Mouse (Mus musculus): ENCODE results near the gene Camk2n1. TPM values are rescaled to one million over a fixed set of nuclear protein-coding genes. Genes with fewer than 3 reads are reported as not detected.

Gene Camk2n1
- polyA plus RNA-seq, 1 experiment from 2014 or later: 2.6 TPM

DNA sequence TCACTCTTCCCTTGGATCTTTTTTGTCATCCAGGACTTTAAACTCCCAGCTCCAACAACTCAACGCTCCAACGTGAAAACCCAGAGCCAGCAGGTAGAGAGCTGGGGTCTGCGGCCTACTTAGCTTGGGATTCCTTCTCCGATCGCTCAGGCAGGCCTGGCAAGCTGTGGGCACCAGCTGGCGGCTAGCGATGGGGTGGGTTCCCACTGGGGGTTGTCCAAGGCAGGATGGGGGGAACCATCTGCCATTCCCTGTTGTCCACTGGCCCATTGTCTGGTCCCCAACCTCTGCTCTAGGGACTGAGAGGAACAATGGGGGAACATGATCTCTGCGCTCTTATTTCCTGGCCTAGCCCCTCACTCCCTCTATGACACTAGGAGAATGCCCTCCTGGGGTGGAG, 34.1 kb downstream of the Camk2n1 start:
- 55% methylated on average over 8 of the region's 8 CpGs for WGBS
- Histone ChIP-seq H3K27ac (ENCODE audit: low read depth) (no peak overlapping the region), H3K27me3 (ENCODE audit: insufficient read depth, low read length) (no peaks in the 10 kb centered on the region), H3K36me3 (ENCODE audit: insufficient read depth) (no peaks in the 10 kb centered on the region), H3K4me1 (ENCODE audit: insufficient read depth) (no peaks in the 10 kb centered on the region), H3K4me3 (ENCODE audit: low read depth, low read length) (no peak overlapping the region), H3K9ac (no peak overlapping the region), H3K9me3 (ENCODE audit: low read depth, low read length) (no peaks in the 10 kb centered on the region), H3K4me2 (no peak overlapping the region)
- no peak for TF ChIP-seq CTCF (IDR thresholded peaks at IDR 0.05; ENCODE audit: low read depth)
- no peak for ATAC-seq (ENCODE audit: insufficient read depth)
- DNase-seq: no peak

DNA sequence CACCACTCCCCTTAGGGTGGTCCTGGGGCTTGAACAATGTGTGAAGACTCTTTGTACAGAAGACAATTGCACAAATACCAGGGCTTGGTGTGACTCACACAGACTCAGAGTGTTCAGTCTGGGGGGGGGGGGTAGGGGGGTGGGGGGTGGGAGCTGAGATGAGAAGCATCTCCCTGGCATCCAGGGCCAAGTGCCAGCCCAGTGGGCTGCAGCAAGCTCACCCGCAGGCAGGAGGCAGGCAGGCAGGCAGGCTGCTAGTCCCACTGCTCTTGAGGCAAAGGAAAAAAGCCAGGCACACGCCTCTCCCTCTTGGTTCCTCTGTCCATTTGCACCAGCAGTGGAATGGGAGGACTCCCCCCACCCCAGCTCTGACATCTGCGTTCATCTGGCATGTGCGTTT, 37.0 kb downstream of the Camk2n1 start:
- no peaks in the 10 kb centered on the region for H3K9me3 ChIP-seq (ENCODE audit: low read depth, low read length)
- H3K27me3 ChIP-seq (ENCODE audit: insufficient read depth, low read length): no peaks in the 10 kb centered on the region
- WGBS: 74% methylated on average over 4 of the region's 4 CpGs
- no peak overlapping the region for H3K4me2 ChIP-seq
- no peaks in the 10 kb centered on the region for H3K36me3 ChIP-seq (ENCODE audit: insufficient read depth)
- H3K4me1 ChIP-seq (ENCODE audit: insufficient read depth): peaks cover 11% of the 10 kb centered on the region; the same call in 1 of the 2 replicates
- no peak for TF ChIP-seq CTCF (IDR thresholded peaks at IDR 0.05; ENCODE audit: low read depth)
- H3K4me3 ChIP-seq (ENCODE audit: low read depth, low read length): no peak overlapping the region
- no peak overlapping the region for H3K27ac ChIP-seq (ENCODE audit: low read depth)
- no peak for DNase-seq
- no peak overlapping the region for H3K9ac ChIP-seq
- ATAC-seq (ENCODE audit: insufficient read depth): no peak

DNA sequence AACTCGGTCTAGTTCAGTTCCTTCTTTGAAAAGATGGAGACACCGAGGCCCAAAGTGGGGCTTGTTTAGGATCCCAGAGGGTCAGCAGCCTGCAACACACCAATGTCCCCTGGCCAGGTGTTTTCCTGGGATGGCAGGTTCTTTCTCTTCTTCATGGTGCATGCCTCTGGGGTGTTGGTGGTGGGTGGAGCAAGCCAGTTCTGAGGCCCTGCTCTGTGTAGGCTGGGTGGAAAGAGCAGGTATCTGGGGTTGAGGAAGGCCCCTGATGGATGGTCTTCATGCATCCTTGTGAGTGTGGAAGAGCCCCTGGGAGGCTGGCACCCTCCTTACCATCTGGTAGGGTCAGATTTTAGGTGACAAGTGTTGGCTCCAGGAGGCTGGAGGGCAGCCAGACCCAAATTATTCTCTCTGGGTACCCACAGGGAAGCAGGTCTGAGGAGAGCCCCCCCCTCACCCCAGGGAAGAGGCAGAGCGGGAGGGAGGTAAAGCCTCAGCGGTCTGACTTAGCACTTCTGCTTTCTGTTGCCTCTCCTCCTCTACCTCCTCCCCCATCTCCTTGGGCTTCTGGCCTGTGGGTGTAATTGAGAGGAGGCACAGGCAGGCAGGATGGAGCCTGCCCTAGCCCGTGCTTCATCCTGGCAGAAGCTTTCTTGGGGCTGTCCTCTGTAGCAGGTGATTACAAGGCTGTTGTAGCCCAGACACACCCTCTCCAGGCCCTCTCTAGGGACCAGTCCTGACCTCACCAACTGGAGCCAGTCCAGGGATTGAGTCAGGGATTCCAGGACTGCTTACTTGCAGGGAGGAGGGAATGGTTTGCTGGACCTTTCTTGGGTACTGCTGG, 39.3 kb downstream of the Camk2n1 start:
- peaks cover 13% of the 10 kb centered on the region; the same call in 1 of the 2 replicates for H3K4me1 ChIP-seq (ENCODE audit: insufficient read depth)
- TF ChIP-seq CTCF (IDR thresholded peaks at IDR 0.05; ENCODE audit: low read depth): no peak
- H3K4me3 ChIP-seq (ENCODE audit: low read depth, low read length): no peak overlapping the region
- no peak for ATAC-seq (ENCODE audit: insufficient read depth)
- no peaks in the 10 kb centered on the region for H3K9me3 ChIP-seq (ENCODE audit: low read depth, low read length)
- peak; percentile 47 for DNase-seq
- 57% methylated on average over 5 of the region's 5 CpGs for WGBS
- H3K27ac ChIP-seq (ENCODE audit: low read depth): no peak overlapping the region
- H3K4me2 ChIP-seq: no peak overlapping the region
- H3K9ac ChIP-seq: no peak overlapping the region
- no peaks in the 10 kb centered on the region for H3K27me3 ChIP-seq (ENCODE audit: insufficient read depth, low read length)
- H3K36me3 ChIP-seq (ENCODE audit: insufficient read depth): no peaks in the 10 kb centered on the region

DNA sequence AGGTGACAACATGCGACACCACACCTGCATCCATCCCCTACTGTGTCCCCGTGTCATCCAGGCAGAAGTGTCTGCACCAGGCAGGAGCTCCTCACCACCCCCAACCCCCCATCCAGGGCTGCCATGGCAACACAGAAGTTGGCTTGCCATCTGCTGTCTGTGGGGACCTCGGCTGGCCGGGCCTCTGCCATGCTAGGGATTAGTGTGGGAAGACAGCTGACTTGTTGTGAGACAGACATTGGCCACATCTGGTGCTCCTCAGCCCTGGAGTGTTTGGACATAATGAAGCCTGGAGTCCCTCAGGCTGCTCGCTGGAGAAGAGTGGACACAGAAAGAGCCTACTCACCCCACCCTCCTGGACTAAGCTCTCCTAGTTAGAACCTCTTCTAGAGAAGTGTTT, 40.8 kb downstream of the Camk2n1 start:
- 25% methylated on average over 5 of the region's 5 CpGs for WGBS
- Histone ChIP-seq H3K27me3 (ENCODE audit: insufficient read depth, low read length) (no peaks in the 10 kb centered on the region), H3K4me3 (ENCODE audit: low read depth, low read length) (no peak overlapping the region), H3K36me3 (ENCODE audit: insufficient read depth) (no peaks in the 10 kb centered on the region), H3K4me2 (no peak overlapping the region), H3K27ac (ENCODE audit: low read depth) (no peak overlapping the region), H3K9ac (no peak overlapping the region), H3K4me1 (ENCODE audit: insufficient read depth) (peaks cover 13% of the 10 kb centered on the region; the same call in 1 of the 2 replicates), H3K9me3 (ENCODE audit: low read depth, low read length) (no peaks in the 10 kb centered on the region)
- TF ChIP-seq CTCF (IDR thresholded peaks at IDR 0.05; ENCODE audit: low read depth): no peak
- DNase-seq: peak; percentile 55
- peak; percentile 55; the same call in 1 of the 2 replicates for ATAC-seq (ENCODE audit: insufficient read depth)

DNA sequence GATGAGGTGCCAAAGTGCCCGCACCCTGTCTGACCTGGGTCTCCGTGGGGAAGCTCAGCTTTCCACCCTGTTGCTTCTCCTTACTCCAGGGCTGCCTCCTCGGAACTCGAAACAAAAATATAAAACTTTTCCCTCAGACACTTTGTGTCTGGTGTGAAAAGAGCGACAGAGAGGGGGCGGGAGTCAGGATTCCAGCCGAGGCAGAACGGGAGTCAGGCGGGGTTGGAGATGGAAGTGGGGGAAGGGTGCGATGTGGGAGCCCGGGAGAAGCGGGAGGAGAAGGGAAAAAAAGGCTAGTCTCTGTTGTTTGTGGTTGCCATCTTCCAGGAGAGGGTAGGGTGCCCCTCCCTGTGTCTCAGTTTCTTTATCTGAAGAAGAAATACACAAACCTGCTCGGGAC, 41.7 kb downstream of the Camk2n1 start:
- DNase-seq (peak; percentile 55), ATAC-seq (ENCODE audit: insufficient read depth) (no peak)
- Histone ChIP-seq H3K27ac (ENCODE audit: low read depth) (peak overlapping the region; percentile 13; the same call in 1 of the 2 replicates), H3K9me3 (ENCODE audit: low read depth, low read length) (no peaks in the 10 kb centered on the region), H3K4me3 (ENCODE audit: low read depth, low read length) (no peak overlapping the region), H3K4me2 (peak overlapping the region; percentile 56), H3K27me3 (ENCODE audit: insufficient read depth, low read length) (no peaks in the 10 kb centered on the region), H3K9ac (no peak overlapping the region), H3K36me3 (ENCODE audit: insufficient read depth) (no peaks in the 10 kb centered on the region), H3K4me1 (ENCODE audit: insufficient read depth) (peaks cover 13% of the 10 kb centered on the region; the same call in 1 of the 2 replicates)
- TF ChIP-seq CTCF (IDR thresholded peaks at IDR 0.05; ENCODE audit: low read depth): no peak
- WGBS: 3% methylated on average over 13 of the region's 13 CpGs

DNA sequence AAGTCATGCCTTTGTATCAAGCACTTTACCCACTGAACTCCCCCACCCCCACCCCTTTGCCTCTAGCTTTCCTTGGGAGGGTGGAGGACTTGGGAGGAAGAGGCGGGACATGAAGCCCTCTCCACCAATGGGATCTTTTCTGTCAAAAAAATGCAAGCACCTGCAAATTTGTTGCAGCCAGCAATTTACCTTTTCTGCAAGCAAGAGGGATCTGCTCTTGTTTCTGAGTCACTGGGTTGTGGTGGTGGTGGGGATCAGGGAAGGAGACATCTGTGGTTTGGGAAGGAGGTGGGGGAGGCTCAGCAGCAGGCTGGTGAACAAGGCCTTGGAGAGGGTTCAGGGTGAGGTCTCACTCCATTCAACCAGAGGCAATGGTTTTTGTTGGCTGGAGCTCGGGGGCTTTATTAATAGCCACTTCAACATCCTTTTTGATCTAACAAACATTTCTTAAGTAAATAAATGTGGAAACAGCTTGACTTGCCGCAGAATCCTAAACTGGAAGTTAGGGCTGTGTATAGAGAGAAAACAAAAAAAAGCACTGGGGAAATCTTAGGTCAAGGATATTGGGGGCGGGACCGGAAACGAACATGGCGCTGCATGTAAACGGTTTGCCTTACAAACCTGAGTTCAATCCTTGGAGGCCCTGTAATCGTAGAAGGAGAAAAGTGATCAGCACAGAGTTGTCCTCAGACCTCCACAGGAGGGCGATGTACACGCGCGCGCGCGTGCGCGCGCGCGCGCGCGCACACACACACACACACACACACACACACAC, 42.8 kb downstream of the Camk2n1 start:
- Histone ChIP-seq H3K4me3 (ENCODE audit: low read depth, low read length) (no peak overlapping the region), H3K4me1 (ENCODE audit: insufficient read depth) (peaks cover 13% of the 10 kb centered on the region; the same call in 1 of the 2 replicates), H3K9ac (no peak overlapping the region), H3K27ac (ENCODE audit: low read depth) (0 out of 2 replicates have a peak overlapping the region, but pooled peaks have one; percentile 18), H3K9me3 (ENCODE audit: low read depth, low read length) (no peaks in the 10 kb centered on the region), H3K36me3 (ENCODE audit: insufficient read depth) (no peaks in the 10 kb centered on the region), H3K27me3 (ENCODE audit: insufficient read depth, low read length) (no peaks in the 10 kb centered on the region), H3K4me2 (peak overlapping the region; percentile 27; the same call in 1 of the 2 replicates)
- DNase-seq: peak; percentile 75
- 0 out of 2 replicates have a peak, but pooled peaks have one; percentile 43 for ATAC-seq (ENCODE audit: insufficient read depth)
- 56% methylated on average over 21 of the region's 24 CpGs for WGBS
- TF ChIP-seq CTCF (IDR thresholded peaks at IDR 0.05; ENCODE audit: low read depth): no peak
